Mouse (Mus musculus): ENCODE measurements around the gene Thy1.

DNA sequence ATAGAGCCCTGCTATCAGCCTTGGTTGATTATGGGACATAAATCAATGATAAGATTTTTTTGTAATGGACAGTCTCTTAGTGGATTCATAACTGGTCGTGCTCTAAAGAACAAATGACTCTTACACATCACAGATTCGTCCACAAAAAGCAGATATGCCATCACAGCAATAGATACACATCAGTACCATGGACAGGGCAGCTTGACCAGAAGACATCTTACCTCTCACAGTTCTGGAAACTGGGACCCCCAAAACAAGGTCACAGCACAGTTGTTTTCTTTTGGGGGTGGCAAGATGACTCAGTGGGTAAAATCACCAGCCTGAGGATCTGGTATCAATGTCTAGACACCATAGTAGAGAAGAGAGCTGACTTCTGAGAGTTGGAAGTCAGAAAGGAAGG lies 35.9 kb upstream of the Thy1 start:
- TF ChIP-seq CTCF (IDR thresholded peaks at IDR 0.05; ENCODE audit: borderline replicate concordance, extremely low read depth, insufficient read depth, insufficient read length) (no peak), POLR2A (IDR thresholded peaks at IDR 0.05; ENCODE audit: borderline replicate concordance, extremely low read depth, insufficient read depth, insufficient read length, poor library complexity, severe bottlenecking) (no peak)

All from brain, embryonic 14.5 days (tissue).